Mouse (Mus musculus) adrenal gland (tissue): ENCODE results near the gene Satb2.

Experiments used
- intact Hi-C: fragments of 180-260 bp; cut with DNase I; formaldehyde crosslinking; loops from one replicate; pipeline ENCODE4 v1.15.1; 2025

Gene Satb2

DNA sequence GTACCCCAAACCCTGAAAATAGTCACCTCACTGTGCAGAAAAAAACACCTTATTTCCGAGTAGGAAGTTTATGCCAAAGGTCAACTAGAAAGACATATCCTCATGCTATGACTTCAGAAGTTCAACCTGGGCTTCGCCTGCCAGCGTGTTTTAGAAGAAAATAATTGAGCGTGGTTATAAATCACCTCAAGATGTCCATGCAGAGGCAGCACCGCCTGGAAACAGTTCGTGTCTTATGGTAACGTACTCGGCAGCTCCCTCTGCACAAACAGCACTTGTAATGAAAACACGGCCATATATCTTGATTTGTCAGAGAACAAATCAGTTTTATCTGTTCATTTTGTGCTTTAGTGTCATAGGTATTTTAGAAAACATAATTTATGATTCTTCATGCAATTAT is 44.6 kb downstream of the Satb2 start:
- intact Hi-C loops: no loop called here

DNA sequence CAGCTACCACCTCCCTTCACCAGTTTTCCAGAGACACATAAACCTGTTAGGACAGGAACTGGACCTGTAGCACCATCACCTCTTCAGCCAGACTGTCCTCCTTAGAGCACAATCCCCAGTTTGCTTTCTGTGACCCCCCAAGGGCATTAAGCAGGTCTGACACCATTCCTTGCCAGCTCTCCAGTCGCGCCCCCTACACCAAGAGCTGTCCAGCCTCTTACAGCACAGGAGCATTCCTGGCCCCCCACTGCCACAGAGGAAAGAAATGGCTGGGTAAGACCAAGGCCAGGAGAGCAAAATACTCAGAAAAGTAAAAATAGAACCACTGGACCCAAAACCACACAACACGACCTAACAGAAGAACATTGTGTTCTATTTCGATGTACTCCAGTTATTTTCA is 48.4 kb downstream of the Satb2 start:
- intact Hi-C loops: no loop called here

DNA sequence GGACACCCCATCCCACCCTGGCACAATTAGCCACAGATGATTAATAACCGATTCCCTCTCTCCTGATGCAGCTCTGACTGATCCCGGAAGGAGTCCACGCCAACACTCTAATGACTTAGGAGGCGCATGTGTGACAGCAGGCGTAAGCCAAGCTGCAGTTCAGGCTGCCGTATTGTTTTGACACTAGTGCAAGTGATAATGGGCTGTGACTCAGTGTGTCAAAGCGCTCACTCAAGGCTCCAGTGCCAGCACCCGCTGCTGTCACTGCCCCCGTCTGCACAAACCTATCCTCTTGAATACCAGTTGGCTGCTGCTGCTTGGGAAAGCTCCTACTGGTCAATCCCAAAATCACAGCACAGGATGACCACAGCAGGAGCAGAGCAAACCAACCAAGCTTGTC is 49.7 kb downstream of the Satb2 start:
- intact Hi-C loops: no loop called here

DNA sequence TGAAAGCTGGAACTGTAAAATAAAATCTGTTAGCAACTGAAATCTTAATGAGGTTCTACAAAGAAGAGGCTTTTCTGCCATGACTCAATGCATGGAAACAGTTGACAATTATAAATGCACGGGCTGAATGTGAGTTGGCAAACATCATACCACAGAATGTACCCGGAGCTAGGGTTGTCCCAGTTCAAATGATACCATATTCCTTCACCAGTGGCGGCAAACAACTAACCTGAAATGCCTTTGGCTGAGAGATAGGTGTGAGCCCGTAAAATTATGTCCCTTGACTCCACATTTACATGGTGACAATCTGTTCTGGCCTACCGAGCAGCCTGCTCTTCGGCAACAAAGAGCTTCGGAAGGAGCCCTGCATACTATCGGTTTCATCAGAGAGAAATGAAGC is 58.0 kb downstream of the Satb2 start:
- intact Hi-C loops: no loop called here

DNA sequence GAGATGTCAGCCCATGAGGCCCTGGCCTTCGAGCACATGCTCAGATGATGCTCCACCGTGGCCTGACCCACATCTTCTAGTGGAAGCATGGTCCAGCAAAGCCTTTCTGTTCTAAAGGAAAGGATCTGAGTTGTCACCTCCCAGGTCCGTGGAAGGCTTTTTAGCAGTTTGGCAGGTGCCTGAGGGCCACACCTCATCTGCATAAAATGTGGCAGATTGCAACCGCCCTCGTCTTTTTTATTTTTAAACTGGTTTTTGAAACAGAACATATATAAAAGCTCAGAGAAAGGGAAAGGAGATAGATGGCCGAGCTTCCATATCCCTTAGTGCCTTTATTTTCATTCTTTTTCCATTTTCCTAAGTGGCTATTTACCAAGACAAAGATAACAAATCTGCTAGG is 64.2 kb downstream of the Satb2 start:
- intact Hi-C loops: no loop called here

DNA sequence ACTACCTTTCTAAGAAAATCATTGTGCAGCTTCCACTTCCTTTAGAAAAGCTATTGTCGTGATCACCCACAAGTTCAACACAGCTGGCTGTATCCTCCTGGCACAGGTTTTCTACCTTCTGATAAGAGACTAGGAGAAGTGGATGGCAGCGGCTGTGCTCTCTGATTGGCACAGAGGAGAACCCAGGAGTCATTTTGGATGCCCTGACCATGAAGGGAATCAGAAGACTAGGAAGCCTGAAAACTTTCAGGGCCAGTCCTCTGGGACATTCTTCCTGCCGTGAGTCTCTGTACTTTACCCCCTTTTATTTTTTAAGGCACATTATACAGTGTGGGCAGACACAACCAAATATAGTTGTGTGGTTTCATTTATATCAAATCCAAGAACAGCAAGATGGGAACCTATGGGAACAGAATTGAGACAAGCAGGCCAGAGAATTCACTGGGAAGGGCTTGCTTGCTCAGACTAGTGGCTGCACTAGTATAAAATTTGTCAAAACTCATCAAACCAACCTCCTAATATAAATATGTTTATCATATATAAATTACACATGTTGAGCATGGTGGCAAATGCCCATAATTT is 77.7 kb downstream of the Satb2 start:
- intact Hi-C loops: no loop called here

DNA sequence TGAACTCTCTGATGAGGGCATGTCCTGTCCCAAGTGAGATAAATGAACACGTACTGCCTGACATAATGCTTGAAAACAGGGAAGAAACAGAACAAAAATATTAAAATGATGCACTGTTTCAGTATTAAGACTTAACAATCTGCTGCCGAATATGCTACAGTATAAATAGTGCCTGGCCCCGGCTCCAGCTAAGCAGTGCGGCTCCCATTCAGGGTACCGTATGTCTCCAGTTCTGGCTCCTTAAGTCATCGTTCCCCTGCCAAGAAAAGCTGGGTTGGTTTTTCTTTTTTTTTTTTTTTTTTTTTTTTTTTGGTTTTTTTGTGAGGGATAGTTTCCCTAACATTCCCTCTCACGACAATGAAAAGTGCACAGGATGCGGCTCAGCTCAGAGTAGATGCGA is 78.3 kb downstream of the Satb2 start:
- intact Hi-C loops: no loop called here

DNA sequence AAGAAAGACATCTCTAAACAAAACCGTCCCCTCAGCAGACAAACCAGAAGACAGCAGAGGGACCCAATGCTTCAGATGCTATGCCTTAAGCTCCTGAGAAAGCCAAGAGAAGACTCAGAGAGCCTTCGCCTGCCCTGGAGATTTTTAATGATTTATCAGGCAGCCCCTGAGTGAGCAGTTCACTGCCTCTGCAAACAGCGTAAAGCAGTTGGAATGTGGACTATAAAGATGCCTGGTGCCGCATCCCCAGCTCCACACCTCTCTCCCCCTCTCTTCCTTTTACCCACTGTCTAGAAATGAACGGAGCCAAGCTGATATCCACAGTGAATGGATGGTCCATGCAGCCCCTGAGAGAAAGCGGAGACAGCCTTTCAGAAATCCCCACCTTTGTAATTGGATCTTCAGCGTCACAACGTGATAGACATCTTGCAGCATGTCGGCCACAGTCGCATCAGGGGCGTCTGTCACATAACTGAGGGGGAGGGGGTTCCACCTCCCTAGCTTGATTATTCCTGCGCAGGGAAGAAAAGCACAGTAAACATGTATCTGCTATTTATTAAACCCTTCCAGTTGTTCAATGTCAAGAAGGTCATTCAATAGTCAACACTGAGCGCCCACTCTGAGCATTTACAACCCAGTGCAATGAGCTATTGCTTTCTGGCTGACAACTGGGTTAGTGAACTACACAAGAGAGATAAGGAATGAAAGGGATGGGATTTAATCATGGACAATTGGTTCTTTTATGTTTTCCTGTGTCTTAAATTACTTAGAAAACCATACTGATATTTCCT is 79.6 kb downstream of the Satb2 start:
- intact Hi-C loops: no loop called here

DNA sequence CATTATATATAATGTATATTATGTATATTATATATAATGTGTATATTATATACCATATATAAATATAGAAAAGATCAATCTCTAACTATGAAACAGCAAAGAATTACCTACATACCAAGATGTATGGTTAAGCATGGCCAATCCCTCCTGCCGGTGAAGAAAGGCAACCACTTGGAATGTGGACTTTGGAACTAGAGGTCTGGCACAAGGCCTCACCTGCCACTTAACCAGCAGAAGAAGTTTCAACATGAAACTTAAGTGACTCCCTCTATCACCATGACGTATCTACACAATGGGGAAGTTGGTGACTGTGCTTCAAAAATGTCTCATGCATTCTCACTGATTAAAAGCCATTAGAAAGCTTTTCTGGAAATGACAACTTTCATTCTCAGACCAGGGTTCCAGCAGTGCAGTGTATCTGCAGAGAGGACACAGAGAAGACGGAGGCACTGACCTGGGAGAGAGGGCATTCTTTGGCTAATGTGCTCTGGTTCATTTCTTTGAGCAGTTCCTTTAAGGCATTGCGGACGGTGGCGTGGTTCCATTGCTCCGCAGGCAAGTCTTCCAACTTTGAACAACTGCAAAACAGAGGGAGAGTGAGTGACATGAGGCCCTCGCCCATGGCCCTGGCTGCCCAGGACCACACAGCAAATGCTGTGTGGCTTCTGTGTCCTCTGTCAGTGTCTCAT is 80.8 kb downstream of the Satb2 start:
- intact Hi-C loops: no loop called here

DNA sequence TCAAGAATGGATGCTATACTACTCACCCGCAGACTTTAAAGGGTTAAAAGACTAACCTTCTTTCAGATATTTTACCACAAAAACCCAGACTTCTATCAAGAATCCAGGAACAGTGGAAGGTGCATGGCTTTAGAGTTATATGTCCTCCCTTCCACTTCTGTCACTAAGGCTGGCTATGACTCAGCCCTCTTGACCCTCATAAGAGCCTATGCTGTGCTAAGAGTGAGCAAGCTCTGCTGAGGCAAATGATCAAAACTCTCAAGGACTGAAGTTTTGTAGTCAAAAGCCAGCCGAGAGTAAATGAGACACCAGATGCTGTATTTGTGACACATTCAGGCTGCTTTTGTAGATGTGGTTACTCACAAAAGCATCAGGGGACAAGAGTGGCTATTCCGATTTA is 81.8 kb downstream of the Satb2 start:
- intact Hi-C loops: no loop called here

DNA sequence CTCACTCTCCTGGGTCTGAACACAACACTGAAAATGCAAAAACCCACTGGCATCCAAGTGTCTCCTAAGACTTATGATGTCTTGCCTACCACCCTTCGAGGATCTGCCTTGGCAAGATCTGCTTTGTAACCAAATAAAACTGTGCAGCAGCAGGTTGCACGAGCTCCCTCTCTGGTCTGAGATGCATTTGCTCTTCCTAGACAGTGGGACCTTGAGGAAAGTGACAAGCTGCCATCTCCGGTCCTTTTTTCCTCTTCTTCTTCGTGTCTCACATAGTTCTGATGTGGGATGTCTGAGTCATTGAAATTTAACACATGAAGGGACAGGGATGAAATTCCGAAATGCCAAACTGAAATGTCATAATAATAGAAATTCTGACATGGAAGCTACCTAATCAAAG is 85.7 kb downstream of the Satb2 start:
- intact Hi-C loops: no loop called here

DNA sequence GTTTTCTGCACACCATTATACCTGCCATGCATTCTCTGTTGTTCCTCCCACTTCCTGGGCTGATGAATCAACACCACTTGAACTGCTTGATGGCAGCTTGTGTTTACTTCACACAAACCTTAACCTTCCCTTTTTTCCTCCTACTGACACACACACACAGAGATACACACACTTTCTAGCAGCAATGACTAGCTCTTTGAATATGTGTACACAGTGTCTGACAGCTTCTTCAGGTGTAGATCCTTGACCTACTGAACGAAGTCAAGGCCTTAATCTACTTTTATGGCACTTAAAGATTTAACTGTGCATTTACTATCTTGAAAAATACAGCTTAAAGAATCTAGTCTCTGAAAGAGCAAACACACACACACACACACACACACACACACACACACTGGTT is 89.5 kb downstream of the Satb2 start:
- intact Hi-C loops: no loop called here

DNA sequence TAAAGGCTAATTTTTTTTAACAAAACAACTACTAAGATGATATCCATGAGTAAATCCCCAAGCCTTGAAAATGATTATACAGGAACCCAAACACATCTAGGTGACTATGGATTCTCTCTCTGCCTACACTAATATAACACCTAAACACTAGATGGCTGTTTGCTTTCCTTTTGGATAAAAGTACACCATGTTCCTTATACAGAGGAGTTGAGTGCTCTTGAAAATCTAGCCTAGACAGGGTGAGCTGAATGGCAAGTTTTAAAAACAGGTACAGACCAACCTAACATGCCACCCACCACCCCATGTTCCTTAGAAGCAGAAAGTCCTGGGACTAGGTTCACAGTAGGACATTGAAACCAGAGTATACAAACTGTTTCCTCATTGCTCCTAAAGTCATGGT is 90.9 kb downstream of the Satb2 start:
- intact Hi-C loops: no loop called here

DNA sequence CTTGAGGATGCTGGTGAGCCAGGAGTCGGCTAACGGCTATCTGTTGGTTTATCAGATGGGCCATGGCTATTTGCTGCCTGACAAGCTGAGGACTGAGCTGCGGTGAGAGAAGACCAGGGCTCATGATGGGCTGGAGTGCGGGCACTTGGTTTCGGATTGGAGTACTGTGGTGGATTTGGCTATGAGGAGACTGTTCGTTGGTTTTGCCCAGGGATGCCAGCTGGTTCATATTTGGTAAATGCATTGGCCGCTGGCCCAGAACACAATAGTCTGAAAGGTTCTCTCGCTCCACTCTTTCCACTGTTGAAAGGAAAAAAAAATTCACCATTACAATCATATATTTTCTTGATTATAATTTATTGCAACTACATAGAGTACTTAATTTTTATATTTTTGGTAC is 107.0 kb downstream of the Satb2 start:
- intact Hi-C loops: no loop called here

DNA sequence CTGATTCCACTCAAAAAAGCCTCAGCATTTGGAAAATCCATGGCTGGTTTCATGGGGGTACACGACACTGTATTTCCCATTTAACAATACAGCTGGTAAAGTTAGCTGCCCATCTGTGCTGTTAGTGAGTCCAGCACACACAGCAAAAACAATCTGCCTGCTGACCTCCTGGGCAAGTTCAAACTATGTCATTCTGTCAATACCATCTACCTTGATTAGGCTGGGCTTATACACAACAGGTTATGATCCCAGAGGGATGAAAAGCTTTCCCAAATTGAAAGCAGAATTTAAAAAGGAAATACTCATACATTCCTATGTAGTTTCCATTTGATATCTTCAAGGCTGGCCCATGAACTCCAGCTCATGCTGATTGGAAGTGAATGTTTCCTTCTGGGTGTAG is 113.2 kb downstream of the Satb2 start:
- intact Hi-C loops: no loop called here

DNA sequence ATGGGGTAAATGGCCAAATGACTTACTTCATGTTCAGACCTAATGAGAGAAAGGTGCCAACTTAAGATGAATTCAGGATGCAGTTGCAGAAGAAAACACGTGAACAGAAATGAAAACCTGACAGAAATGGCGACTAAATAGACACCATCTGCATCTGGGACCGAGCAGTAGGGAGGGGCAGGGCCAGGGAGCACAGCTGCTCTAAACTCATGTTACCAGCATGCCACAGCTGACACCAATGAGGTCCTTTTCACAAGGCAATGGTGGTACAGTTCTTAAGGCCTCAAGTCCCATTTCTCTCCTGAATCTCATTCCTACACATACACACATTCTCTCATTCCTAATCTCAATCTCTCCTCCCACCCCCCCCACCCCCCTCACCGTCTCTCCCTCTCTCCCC is 115.7 kb downstream of the Satb2 start:
- intact Hi-C loops: no loop called here

DNA sequence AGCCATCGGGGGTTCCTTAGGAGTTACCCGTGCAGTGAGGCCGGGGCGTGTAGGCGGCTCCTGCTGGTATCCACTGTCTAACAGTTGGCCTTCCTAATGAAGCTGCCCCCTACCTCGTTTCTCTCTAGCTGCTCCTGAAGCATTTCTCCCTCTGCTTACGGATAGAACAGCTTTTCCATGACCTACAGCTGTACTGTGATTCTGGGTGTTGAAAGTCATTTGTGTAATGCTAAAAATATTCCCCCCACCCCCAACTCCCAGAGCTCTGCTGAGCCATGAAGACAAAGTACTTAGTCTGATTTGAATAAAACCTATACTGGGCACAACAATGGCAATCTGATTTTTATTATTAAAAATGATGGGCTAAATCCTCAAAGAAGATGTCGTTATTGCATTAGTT is 121.2 kb downstream of the Satb2 start:
- intact Hi-C loops: no loop called here

DNA sequence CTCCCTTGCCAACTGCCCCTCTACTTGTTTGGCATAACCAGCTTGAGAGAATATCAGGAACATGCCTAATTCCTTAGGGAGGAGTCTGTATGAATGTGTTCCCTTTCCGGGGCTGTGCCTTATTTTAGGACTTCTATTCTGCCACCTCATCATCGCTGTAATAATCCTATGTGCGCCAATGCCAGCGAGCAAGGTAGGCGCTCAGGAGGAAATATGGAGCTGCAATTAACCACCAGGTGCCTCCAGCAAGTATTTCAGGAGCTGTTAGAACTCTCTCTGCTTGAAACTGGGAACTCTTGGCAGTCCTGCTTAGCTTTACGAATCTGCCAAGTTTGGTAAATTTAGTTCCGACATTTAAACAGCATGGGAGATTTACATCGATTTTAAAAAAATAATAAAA is 128.0 kb downstream of the Satb2 start:
- intact Hi-C loops: no loop called here

DNA sequence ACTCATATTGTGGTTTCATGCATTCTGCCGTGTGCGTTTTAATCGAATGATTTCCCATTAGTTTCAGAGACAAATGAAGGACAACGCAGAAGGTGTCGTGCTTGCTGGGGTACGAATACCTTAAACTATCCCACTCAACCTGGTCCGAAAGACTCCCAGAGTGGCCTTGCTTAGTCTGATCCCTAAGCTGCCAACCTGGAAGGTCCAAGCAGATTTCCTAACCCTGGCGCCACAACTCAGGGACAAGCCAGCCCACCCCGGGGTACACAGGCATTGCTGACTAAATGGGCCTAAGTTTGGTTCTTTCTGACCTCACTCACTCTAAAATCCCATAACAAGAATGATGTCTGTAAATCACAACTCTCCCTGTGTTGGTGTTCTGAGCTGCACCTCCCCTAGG is 132.1 kb downstream of the Satb2 start:
- intact Hi-C loops: no loop called here

DNA sequence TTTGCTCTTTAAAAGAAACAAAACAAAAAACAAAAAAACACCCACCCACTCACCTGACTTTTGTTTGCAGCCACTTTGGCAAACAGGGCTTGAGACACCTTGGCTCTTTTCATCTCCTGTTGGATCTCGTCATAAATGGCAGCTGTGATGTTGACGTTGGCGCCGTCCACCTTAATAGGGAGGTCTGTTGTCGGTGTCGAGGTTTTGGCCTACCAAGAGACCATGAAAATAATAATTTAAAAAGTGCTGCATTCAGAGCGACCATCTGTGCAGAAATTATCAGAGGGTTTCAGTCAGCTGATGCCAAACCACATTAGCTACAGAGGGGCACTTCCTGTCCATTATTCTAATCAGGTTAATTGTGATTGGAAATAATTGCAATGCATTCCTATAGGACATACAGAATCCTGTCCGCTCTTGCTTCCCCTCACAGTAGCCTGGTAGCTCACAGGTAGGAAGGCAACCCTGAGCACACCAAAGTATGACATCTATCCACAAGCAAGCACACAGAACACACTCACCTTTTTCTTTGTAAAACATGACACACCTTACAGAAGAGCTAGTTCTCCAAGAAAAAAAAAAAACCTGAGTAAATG is 132.8 kb downstream of the Satb2 start:
- intact Hi-C loops: no loop called here

DNA sequence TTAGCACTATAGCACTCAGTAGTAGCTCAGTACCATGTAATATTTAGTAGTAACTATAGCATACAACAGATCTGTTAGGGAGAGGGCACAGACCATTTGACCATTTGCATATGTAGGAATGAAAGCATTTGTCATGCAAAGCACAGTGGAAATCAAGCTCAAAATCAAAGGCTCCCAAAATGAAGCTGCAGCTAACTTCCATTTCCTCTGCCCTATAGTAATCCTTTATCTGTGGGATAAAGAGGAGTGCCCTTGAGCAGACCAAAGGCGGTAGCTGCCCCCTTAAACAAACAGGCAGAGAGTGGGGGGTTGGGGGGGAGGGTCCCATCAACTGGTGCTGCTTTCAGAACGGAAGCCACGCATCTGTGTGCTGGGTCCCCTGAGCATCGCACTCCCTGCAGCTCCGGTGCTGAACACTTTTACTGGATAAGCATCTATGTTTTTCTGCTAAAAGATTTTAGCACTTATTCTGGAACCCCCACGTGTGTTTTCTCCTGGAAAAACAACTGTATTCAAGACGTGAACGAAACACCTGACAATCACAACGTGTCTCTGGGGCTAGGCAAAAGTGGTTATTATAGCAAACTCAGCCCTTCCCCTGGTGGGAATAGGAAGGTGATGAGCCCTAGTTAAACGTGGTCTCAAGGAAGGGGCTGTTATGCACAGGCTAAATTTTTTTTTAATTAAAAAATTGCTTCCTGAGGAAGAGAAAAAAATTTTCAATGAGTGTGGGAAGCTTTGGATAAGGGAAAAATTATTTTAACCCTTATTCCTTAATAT is 133.7 kb downstream of the Satb2 start:
- intact Hi-C loops: no loop called here

DNA sequence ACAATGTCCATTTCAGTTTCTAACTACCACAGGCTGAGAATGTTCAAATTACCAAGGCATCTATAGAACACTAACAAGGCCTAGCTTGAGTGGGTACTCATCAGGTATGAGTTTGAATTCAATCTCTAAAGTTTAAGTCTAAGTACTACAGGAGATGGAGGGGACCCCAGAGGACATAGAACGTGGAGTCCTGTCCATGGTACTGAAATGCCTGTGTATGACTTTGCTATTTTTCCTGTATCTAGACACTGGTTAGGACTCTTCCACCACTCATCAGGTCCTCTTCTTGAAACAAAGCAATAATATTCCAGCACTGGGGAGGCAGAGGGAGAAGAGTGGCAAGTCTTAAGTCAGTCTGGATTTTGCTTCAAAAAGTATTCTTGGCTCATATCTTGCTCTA is 139.5 kb downstream of the Satb2 start:
- intact Hi-C loops: no loop called here
